Comparison of ENCODE assay signal across 24 mouse cellular contexts in the genomic region with DNA sequence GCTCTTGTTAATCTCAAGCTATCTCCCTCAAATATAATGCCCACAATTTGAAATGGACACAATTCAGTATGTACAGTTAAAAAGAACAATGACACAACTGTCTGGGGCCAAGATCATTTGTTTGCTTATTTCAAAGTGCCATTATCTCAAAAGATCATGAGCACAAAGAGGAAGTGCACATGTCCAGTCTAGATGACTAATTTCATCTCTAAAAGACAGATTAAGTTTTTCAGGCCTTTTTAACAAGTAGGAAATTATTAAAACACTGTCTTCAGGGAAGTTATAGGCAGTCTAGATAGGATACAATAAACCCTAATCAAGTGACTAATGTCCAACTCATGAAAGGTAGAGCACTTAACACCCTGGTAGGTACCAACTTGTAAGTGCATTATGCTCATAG.
"Had no signal": no experiment of that assay in that cellular context is flagged by ENCODE, and none has a peak within 500 bp of the region (broad histone marks: within the 10 kb centered on the region; RNA-seq: fewer than 3 reads in every experiment).

No protein-coding gene starts in this region.

- H3K9me3 ChIP-seq: heart, embryonic 13.5 days; heart, embryonic 15.5 days; hindbrain, embryonic 13.5 days; hindbrain, embryonic 15.5 days; limb, embryonic 10.5 days; limb, embryonic 12.5 days; liver, embryonic 13.5 days; liver, embryonic 15.5 days had no signal

- ATAC-seq: hindbrain, postnatal 0 days; intestine, embryonic 16.5 days had no signal

- H3K27ac ChIP-seq: heart, adult 2 months; heart, embryonic 13.5 days; heart, embryonic 15.5 days; hindbrain, embryonic 13.5 days; hindbrain, embryonic 15.5 days; hindbrain, postnatal 0 days; layer of hippocampus, adult 2 months; left cerebral cortex, adult 2 months; limb, embryonic 10.5 days; limb, embryonic 12.5 days; liver, embryonic 13.5 days; liver, embryonic 15.5 days had no signal

- H3K27me3 ChIP-seq: heart, embryonic 13.5 days; heart, embryonic 15.5 days; hindbrain, embryonic 13.5 days; hindbrain, embryonic 15.5 days; limb, embryonic 12.5 days; liver, embryonic 13.5 days; liver, embryonic 15.5 days had no signal

- DNase-seq: gastrocnemius, postnatal 14 days; gastrocnemius, postnatal 36 days; heart, adult 11 months; heart, adult 2 months; heart, postnatal 14 days; heart, postnatal 36 days; kidney, adult 18-20 months; kidney, adult 8-10 months; kidney, postnatal 10 days; kidney, postnatal 25 days; kidney, postnatal 4 days; liver; liver, embryonic 13.5 days had no signal

- H3K4me1 ChIP-seq: heart, embryonic 13.5 days; heart, embryonic 15.5 days; hindbrain, embryonic 13.5 days; hindbrain, embryonic 15.5 days; limb, embryonic 10.5 days; limb, embryonic 12.5 days; liver, embryonic 13.5 days; liver, embryonic 15.5 days had no signal

- H3K4me3 ChIP-seq: heart, adult 2 months; heart, embryonic 13.5 days; heart, embryonic 15.5 days; hindbrain, embryonic 13.5 days; hindbrain, embryonic 15.5 days; layer of hippocampus, adult 2 months; left cerebral cortex, adult 2 months; limb, embryonic 10.5 days; limb, embryonic 12.5 days; liver, embryonic 13.5 days; liver, embryonic 15.5 days had no signal
